ENCODE assay signal across 30 mouse cellular contexts in genomic region chr10:43656207-43656606, GRCm38 (mm10).
DNase-seq lines count a peak whose midpoint lies in the region; ATAC-seq and TF ChIP-seq lines count a peak whose summit lies in the region.
"Had no signal": no experiment of that assay in that cellular context is flagged by ENCODE, and none has a peak within 500 bp of the region (broad histone marks: within the 10 kb centered on the region; RNA-seq: fewer than 3 reads in every experiment).

No protein-coding gene starts in this region.

- no peak overlapping the region for H3K4me2 ChIP-seq in lung, embryonic 14.5 days
- H3K4me2 ChIP-seq: heart, embryonic 15.5 days; intestine, embryonic 15.5 days; limb, embryonic 13.5 days; liver, embryonic 13.5 days had no signal

- H3K4me3 ChIP-seq in heart, embryonic 10.5 days: no peak overlapping the region
- no peak overlapping the region for H3K4me3 ChIP-seq in lung, embryonic 14.5 days (ENCODE audit: low read depth, low read length)
- no peak overlapping the region for H3K4me3 ChIP-seq in thymus, adult 2 months (ENCODE audit: control insufficient read depth, insufficient read depth, low read length)
- H3K4me3 ChIP-seq: erythroblast, embryonic 14.5 days; gastrocnemius, adult 2 months; heart, embryonic 15.5 days; intestine, embryonic 15.5 days; layer of hippocampus, adult 2 months; left cerebral cortex, adult 2 months; limb, embryonic 13.5 days; liver, embryonic 13.5 days; midbrain, embryonic 10.5 days had no signal

- no peaks in the 10 kb centered on the region for H3K9me3 ChIP-seq in heart, embryonic 10.5 days
- no peaks in the 10 kb centered on the region for H3K9me3 ChIP-seq in lung, embryonic 14.5 days (ENCODE audit: low read depth, low read length)
- H3K9me3 ChIP-seq: heart, embryonic 15.5 days; intestine, embryonic 15.5 days; midbrain, embryonic 10.5 days had no signal

- H3K36me3 ChIP-seq in heart, embryonic 10.5 days: no peaks in the 10 kb centered on the region
- no peaks in the 10 kb centered on the region for H3K36me3 ChIP-seq in lung, embryonic 14.5 days (ENCODE audit: insufficient read depth)
- no peaks in the 10 kb centered on the region for H3K36me3 ChIP-seq in thymus, adult 2 months (ENCODE audit: control insufficient read depth, insufficient read depth, low read length)
- H3K36me3 ChIP-seq: G1E; heart, embryonic 15.5 days; intestine, embryonic 15.5 days; limb, embryonic 13.5 days; liver, embryonic 13.5 days; midbrain, embryonic 10.5 days had no signal

- no peak overlapping the region for H3K27ac ChIP-seq in heart, embryonic 10.5 days
- H3K27ac ChIP-seq in lung, embryonic 14.5 days (ENCODE audit: low read depth): peak overlapping the region; percentile 30; the same call in 1 of the 2 replicates
- no peak overlapping the region for H3K27ac ChIP-seq in thymus, adult 2 months (ENCODE audit: control insufficient read depth, insufficient read depth, low read length)
- H3K27ac ChIP-seq: gastrocnemius, adult 2 months; intestine, embryonic 15.5 days; layer of hippocampus, adult 2 months; left cerebral cortex, adult 2 months; limb, embryonic 13.5 days; liver, embryonic 13.5 days; macrophage; midbrain, embryonic 10.5 days had no signal

- no peak for ATAC-seq in lung, embryonic 14.5 days (ENCODE audit: insufficient read depth)
- ATAC-seq in megakaryocyte progenitor cell, adult 5-6 weeks (replicated peaks; ENCODE audit: poor library complexity): peak; percentile 63
- ATAC-seq in cerebellum, adult (ENCODE audit: insufficient number of reproducible peaks, low FRiP score, low TSS enrichment): no peak
- ATAC-seq: forebrain, embryonic 16.5 days; hindbrain, embryonic 16.5 days; Patski had no signal

- H3K27me3 ChIP-seq in heart, embryonic 10.5 days (ENCODE audit: insufficient read depth, poor library complexity, severe bottlenecking): no peaks in the 10 kb centered on the region
- no peaks in the 10 kb centered on the region for H3K27me3 ChIP-seq in lung, embryonic 14.5 days (ENCODE audit: insufficient read depth, low read length)
- no peaks in the 10 kb centered on the region for H3K27me3 ChIP-seq in thymus, adult 2 months (ENCODE audit: control insufficient read depth, insufficient read depth, low read length)
- H3K27me3 ChIP-seq: heart, embryonic 15.5 days; intestine, embryonic 15.5 days; limb, embryonic 13.5 days; liver, embryonic 13.5 days; Patski had no signal

- no peak for TF ChIP-seq POLR2A in thymus, adult 2 months (IDR thresholded peaks at IDR 0.05; ENCODE audit: control insufficient read depth, extremely low read depth, insufficient read depth, low read length, poor library complexity)

- H3K4me1 ChIP-seq in heart, embryonic 10.5 days: peaks cover 22% of the 10 kb centered on the region
- peaks cover 5% of the 10 kb centered on the region; the same call in 1 of the 2 replicates for H3K4me1 ChIP-seq in lung, embryonic 14.5 days (ENCODE audit: insufficient read depth)
- H3K4me1 ChIP-seq in thymus, adult 2 months (replicated peaks; ENCODE audit: control insufficient read depth, insufficient read depth, low read length): peaks cover 5% of the 10 kb centered on the region
- H3K4me1 ChIP-seq: intestine, embryonic 15.5 days had no signal

- 65% methylated on average over 2 of the region's 2 CpGs for WGBS in heart, embryonic 10.5 days
- WGBS in lung, embryonic 14.5 days: 39% methylated on average over 2 of the region's 2 CpGs
- WGBS in thymus, adult 2 months: 98% methylated on average over 2 of the region's 2 CpGs

- DNase-seq in heart, adult 11 months: peak; percentile 55
- DNase-seq in heart, embryonic 10.5 days (ENCODE audit: low spot score): no peak
- DNase-seq in lung, embryonic 14.5 days: no peak
- no peak for DNase-seq in lung, postnatal 25 days (ENCODE audit: low spot score)
- peak; percentile 49 for DNase-seq in 416B (ENCODE audit: low read depth)
- DNase-seq in thymus, adult 2 months: no peak
- DNase-seq: adrenal gland, postnatal 10 days; cerebellum, adult 11-12 months; cerebellum, adult 9-11 months; gastrocnemius, adult 2 months; kidney, adult 8-10 months; kidney, postnatal 36 days; liver, embryonic 13.5 days; lung, adult 18-20 months; right cerebral cortex, postnatal 4 days; thymus, postnatal 4 days had no signal

- no peak for TF ChIP-seq CTCF in lung, embryonic 14.5 days (IDR thresholded peaks at IDR 0.05; ENCODE audit: low read depth)
- no peak for TF ChIP-seq CTCF in thymus, adult 2 months (IDR thresholded peaks at IDR 0.05; ENCODE audit: borderline replicate concordance, control insufficient read depth, extremely low read depth, insufficient read depth, low read length, poor library complexity)

- H3K9ac ChIP-seq in lung, embryonic 14.5 days: no peak overlapping the region
- H3K9ac ChIP-seq: heart, embryonic 15.5 days; intestine, embryonic 15.5 days; limb, embryonic 13.5 days had no signal

Comparison
In these comparisons a context has a peak if more than half of its experiments do, and no peak if none do; other contexts are left out.
1. DNase-seq: peak in heart, adult 11 months (single experiment) and 416B (single experiment); none in heart, embryonic 10.5 days (single experiment), lung, embryonic 14.5 days (single experiment), lung, postnatal 25 days (single experiment) and thymus, adult 2 months (single experiment).